Mouse (Mus musculus): ENCODE data around the gene Fam149a.

GRCm38 (mm10) chr8:45344298-45344697 lies 37.8 kb downstream of the Fam149a start:
- no peak for TF ChIP-seq POLR2A (IDR thresholded peaks at IDR 0.05; ENCODE audit: borderline replicate concordance, low read depth, low read length)
- TF ChIP-seq CTCF (IDR thresholded peaks at IDR 0.05; ENCODE audit: low read depth, low read length), result no peak

Measured in bone marrow macrophage, adult 2 months (primary cell).